Mouse (Mus musculus) Muller cell, postnatal 12 days (primary cell): ENCODE data around the gene Izumo1r.
"Not testable (repeated sequence)": the region's sequence is repeated elsewhere in the genome, so short reads cannot be mapped to it uniquely, and the experiment has no call there.

Experiments used
- DNase-seq: peaks from one replicate; pipeline ENCODE4 v3.0.0-alpha.2; 2015; ENCODE audit errors: inconsistent ontology term

Gene Izumo1r

GRCm38 (mm10) chr9:14904741-14905475 is 1.2 kb upstream of the Izumo1r start:
- DNase-seq = no peak

DNA sequence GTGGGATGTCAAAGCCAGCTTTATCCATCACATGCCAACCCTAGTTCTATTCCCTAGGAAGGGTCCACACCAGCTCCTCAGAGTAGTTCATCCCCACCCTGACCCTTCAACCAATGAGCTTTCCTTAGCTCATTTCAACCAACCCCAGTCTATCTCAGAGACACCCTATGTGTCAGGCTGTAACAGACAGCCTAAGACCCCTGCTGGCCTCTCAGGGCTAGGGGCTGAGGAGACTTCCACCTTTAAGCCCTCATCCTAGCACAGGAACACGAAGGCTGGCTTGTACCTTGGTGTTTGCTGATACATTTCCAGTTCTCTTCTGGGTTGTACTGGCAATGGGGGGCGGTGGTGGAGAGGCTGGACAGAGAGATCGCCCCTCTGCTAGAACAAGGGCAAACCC is 743 bp downstream of the Izumo1r start:
- no peak for DNase-seq

- no peak for DNase-seq
Measured at GRCm38 (mm10) chr9:14902416-14902815, 1.3 kb downstream of the Izumo1r start.

- DNase-seq = no peak
Measured at GRCm38 (mm10) chr9:14901757-14902156, 2.0 kb downstream of the Izumo1r start.

DNA sequence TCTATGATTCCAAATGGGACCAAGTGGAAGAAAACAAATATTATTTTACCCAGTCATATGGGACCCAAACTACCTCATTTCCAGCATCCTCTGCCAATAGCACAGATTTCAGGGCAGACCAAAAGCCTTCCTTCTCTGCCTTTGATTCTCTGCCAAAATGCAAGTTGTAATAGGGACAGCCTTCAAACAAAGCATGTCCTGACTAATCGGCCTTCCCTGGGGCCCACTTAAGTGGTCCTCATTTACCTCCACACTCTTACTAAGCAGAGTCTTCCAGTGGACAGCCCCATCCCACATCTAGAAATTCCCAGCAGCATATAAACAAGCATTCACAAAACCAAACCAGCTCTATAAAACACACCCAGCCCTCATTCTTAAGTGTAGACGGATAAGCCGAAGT is 6.6 kb downstream of the Izumo1r start:
- no peak for DNase-seq

DNA sequence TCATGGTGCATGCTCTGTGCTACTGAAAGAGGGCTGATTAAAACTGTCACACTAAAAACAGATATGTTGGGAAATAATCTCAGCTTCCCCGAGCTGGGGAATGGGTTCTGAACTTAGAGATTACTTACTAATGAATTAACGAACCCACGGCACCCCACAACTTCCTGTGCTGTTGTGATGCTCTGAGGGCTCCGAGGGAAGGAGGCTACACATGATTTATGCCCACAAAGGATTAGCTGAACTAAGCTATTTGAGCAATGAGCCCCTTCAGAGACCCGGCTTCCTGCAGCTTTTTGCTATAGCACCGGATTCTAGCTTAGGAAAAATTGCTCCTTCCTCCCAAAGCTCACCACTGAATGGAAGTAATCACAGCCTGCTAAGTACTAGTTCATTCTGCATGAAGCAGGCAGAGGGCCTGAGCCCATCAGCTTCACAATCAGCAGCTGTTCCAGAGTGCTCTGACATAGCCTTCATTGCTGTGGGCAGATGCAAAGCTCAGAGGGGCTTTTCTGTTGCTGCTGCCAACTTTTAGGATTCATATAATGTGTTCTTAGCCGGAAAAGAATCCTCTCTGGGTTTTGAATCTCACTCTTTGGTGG is 8.4 kb downstream of the Izumo1r start:
- no peak for DNase-seq

DNA sequence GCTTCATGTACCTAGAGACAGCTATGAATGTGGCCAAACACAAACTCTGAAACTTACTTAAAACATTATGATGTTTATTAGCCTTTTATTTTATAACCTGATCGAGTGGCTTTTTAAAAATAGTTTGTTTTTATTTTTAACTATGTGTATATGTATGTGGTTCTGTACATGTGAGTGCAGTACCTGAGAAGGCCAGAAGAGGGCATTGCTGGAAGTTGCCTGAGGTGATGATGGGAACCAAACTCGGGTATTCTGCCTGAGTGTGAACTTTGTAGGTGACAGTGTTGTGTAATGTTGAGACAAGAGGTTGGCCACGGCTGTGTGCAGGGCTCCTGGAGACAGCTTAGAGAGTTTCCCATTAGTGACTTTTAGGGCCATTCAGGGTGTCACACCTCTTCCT is 9.1 kb downstream of the Izumo1r start:
- DNase-seq = no peak

DNA sequence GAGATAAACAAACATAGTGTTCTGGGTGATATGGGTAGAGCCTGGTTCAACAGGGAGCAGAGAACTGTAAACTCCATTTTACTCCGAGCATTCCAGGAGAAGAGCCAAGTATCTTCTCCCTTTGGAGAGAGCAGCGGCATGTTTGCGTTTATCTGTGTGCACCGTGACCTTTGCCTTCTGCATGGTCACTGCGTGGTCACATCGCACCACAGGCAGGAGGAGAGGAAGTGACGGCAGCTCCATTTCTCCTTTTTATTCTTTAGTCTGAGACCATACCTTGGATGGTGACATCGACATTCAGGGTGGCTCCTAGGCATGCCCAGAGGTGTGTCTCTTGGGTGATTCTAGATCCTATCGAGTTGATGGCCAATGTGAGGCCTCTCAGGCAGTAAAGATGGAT is 10.4 kb downstream of the Izumo1r start:
- no peak for DNase-seq

DNA sequence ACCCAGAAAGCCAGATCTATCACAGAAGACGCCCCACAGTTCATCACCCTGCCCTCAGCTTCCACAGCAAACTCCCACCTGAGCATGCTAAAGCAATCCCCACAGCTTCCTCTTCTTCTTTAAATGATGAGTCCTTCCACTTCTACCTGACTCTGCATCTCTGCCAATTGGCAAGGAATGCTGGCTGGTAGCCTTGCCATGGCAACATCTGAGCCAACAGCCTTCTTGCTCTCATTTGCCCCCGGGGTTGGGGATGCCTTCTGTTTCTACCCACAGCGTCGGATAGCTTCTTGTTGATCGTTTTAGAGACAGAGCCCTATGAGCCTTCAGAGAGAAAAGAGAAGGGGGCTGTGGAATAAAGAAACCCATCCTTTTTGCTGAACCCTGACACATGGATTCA is 11.9 kb downstream of the Izumo1r start:
- no peak for DNase-seq

DNA sequence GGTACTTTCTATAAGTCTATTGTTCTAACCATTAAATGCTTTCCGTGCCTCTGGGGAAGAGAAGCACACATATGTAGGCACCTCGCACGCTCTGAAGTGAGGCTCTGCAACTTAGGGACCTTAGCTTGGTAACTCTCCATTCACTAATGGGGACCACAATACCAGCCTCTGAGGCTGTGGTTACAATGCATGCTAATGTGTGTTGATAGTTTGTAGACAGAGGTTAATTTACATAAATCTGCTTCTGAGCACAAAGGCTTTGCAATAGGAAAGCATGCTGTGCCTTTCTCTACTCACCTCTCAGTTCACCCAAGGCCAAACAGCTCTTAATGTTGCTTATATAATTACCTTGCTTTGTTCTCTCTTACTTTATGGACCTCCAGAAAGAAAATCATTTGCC is 13.1 kb downstream of the Izumo1r start:
- DNase-seq = no peak

- no peak for DNase-seq
Measured at GRCm38 (mm10) chr9:14888671-14889070, 15.1 kb downstream of the Izumo1r start.

- DNase-seq = no peak
Measured at GRCm38 (mm10) chr9:14887787-14888382, 15.9 kb downstream of the Izumo1r start.

DNA sequence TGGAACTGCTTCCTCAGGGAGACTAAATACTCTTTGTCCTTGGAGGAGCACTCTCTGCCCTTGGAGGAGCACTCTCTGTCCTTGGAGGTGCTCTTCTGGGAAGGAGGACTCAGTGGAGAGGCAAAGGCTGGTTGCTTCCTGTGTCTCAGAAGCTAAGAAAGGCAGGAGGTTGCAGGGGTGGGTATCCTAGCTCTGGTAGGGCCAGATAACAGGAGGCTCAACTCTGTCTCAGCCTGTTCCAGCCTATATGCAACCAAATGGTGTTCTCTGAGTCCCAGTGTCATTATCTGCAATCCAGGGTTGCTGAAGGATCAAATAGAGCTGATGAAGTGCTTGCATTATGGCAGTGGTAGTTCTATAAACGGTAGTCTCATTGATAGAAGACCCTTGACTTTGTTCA is 17.8 kb downstream of the Izumo1r start:
- no peak for DNase-seq

GRCm38 (mm10) chr9:14885151-14885550 is 18.6 kb downstream of the Izumo1r start:
- no peak for DNase-seq

DNA sequence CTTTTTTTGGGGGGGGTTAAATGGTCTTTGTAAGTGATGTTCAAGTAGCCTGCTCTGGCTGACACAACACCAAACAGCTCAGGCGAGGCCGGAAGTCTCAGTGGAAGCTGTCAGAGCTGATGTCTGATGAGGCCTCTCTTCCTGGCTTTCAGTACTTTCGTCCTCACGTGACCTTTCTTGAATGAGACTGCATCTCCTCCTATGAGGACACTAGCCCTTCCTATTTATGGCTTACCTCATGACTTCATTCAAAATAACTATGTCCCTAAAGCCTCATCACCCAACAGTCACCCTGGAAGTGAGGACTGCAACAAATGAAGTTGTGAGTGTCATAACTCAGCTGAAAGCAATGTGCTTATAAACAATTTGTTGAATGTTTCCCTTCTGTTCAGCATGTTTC is 19.1 kb downstream of the Izumo1r start:
- no peak for DNase-seq

- not testable (repeated sequence) for DNase-seq
Measured at GRCm38 (mm10) chr9:14876566-14876965, 27.2 kb downstream of the Izumo1r start.

DNA sequence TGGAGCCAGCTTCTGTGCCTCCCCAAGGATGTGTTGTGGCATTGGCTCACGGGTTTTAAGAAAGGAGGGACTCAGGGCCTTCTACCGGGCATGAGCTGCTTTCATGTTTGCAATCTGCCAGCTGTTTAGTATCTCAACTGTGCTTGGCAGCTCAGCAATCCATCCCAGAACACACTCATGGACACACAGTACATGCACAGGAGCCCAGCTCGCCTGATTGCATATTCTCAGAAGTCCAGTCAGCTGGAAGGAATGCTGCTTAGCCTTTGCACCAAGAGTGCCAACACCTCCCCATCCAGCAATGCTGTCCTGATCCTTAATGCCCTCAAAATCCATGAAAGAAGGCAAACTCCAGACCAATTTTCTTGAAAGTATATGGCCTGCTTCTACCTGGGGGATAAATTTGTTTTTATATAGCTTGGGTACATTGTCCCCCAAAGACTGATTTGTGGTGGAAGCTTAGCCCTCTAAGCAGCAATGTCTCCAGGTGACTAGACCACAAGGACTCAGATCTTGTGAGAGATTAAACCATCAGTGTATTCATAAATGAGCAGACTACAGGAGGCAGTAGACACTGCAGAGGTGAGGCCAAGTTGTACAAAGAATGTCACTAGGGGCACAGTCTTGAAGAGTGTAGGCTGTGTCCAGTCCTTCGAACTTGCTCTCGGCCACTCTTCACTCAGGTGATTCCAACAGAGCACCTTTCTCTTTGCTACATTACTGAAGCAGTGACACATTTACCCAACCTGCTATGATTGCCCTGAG is 27.8 kb downstream of the Izumo1r start:
- DNase-seq = peak; percentile 18

- no peak for DNase-seq
Measured at GRCm38 (mm10) chr9:14872181-14872930, 31.4 kb downstream of the Izumo1r start.

- DNase-seq = no peak
Measured at GRCm38 (mm10) chr9:14871536-14871935, 32.2 kb downstream of the Izumo1r start.

GRCm38 (mm10) chr9:14870802-14871201 is 32.9 kb downstream of the Izumo1r start:
- DNase-seq = no peak

GRCm38 (mm10) chr9:14870377-14870776 is 33.4 kb downstream of the Izumo1r start:
- DNase-seq = no peak

DNA sequence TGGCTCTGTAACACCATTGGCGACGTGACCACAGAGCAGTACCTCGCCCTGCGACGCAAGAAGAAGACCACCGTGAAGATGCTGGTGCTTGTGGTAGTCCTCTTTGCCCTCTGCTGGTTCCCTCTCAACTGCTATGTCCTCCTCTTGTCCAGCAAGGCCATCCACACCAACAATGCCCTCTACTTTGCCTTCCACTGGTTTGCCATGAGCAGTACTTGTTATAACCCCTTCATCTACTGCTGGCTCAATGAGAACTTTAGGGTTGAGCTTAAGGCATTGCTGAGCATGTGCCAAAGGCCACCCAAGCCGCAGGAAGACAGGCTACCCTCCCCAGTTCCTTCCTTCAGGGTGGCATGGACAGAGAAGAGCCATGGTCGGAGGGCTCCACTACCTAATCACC is 35.4 kb downstream of the Izumo1r start:
- no peak for DNase-seq
